Mouse (Mus musculus): Measurements from ENCODE around the gene Zfp398.

DNA sequence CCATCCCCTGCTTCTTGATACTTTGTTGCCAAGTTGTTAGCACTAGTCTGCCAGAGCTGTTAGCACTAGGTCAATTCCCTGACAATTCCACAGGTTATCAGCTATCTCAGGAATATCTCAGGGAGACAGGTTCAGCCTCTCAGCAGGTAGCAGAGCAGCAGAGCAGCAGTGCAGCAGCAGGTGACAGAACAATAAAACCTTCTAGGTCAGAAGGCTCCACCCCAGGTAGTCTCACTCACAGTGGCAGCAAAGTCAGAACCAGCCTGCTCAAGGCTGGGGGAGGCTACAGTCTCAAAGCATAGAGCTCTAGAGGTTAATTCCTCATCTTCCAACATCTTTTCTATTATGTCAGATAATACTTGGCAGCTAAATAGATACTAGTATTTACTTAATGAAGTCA lies 10.3 kb downstream of the Zfp398 start:
- TF ChIP-seq CTCF (IDR thresholded peaks at IDR 0.05; ENCODE audit: low read depth) (no peak), EP300 (IDR thresholded peaks at IDR 0.05; ENCODE audit: low read depth) (no peak)
